Mouse (Mus musculus): Measurements from ENCODE around the gene Mcm5. TPM values are rescaled to one million over a fixed set of nuclear protein-coding genes. Genes with fewer than 3 reads are reported as not detected.

Gene Mcm5
- polyA plus RNA-seq, 1 experiment from 2014 or later: 41.2 TPM

DNA sequence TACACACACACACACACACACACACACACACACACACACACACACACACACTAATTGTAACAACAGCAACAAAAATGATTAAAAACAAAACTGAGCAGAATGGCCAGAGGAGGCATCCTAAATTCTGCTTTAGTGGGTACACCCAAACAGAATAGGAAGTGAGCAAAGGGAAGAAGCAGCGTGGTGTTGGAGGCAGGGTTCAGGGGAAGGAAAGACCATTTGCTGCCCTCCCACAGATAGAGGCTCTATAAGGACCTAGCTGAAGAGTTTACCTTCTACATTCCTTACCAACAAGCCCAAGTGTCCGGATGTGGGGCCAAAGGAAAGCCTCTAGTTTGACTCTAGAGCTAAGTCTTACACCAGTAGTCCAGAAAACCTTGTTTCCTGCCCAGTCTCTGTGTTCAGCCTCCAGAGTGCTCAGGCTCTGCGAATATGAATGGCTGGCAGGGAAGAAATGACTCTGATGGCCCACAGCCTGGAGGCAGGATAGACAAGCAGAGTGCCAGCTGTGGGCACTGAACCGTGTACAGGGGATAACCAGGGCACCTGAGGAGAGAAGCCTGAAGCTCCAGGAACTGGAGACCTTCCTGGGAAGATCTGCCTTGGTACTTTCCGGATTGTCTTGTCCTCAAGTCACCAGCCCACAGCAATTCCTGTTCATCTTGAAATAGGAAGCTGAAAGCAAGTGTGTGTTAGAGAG, 41.7 kb downstream of the Mcm5 start:
- no peak for ATAC-seq (ENCODE audit: low FRiP score)
- Histone ChIP-seq H3K27me3 (no peaks in the 10 kb centered on the region), H3K9me3 (no peaks in the 10 kb centered on the region), H3K36me3 (no peaks in the 10 kb centered on the region), H3K9ac (no peak overlapping the region), H3K4me2 (no peak overlapping the region), H3K4me3 (no peak overlapping the region), H3K27ac (no peak overlapping the region), H3K4me1 (replicated peaks) (no peaks in the 10 kb centered on the region)
- WGBS: 86% methylated on average over 5 of the region's 5 CpGs

DNA sequence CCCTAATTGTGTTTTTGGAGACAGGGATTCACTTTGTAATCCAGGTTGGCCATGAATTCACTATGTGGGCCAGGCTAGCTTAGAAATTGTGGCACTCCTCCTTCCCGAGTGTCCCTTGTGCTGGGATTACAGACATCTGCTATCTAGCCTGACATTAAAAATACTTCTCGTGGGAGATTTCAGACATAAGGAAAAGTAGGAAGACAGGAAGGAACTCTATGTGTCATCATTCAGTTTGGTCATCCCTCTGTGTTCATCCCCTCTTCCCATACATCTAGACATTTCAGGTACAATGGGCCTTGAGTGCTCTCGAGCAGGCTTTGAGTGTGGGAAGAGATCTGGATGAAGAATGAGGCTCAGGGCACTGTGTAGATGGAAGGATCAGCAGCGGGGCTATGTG, 42.4 kb downstream of the Mcm5 start:
- Histone ChIP-seq H3K4me1 (replicated peaks) (no peaks in the 10 kb centered on the region), H3K9me3 (no peaks in the 10 kb centered on the region), H3K27me3 (no peaks in the 10 kb centered on the region), H3K9ac (no peak overlapping the region), H3K4me3 (no peak overlapping the region), H3K36me3 (no peaks in the 10 kb centered on the region), H3K27ac (no peak overlapping the region), H3K4me2 (no peak overlapping the region)
- ATAC-seq (ENCODE audit: low FRiP score): no peak
- 79% methylated on average over 4 of the region's 4 CpGs for WGBS

- H3K4me3 ChIP-seq: no peak overlapping the region
- H3K27me3 ChIP-seq: no peaks in the 10 kb centered on the region
- no peak overlapping the region for H3K9ac ChIP-seq
- no peaks in the 10 kb centered on the region for H3K9me3 ChIP-seq
- WGBS: 79% methylated on average over 2 of the region's 2 CpGs
- H3K4me2 ChIP-seq: no peak overlapping the region
- no peaks in the 10 kb centered on the region for H3K36me3 ChIP-seq
- H3K4me1 ChIP-seq (replicated peaks): peaks cover 3% of the 10 kb centered on the region; the same call in 1 of the 2 replicates
- no peak for ATAC-seq (ENCODE audit: low FRiP score)
- H3K27ac ChIP-seq: no peak overlapping the region
These were observed 43.2 kb downstream of the Mcm5 start for GRCm38 (mm10) chr8:75152505-75153082.

DNA sequence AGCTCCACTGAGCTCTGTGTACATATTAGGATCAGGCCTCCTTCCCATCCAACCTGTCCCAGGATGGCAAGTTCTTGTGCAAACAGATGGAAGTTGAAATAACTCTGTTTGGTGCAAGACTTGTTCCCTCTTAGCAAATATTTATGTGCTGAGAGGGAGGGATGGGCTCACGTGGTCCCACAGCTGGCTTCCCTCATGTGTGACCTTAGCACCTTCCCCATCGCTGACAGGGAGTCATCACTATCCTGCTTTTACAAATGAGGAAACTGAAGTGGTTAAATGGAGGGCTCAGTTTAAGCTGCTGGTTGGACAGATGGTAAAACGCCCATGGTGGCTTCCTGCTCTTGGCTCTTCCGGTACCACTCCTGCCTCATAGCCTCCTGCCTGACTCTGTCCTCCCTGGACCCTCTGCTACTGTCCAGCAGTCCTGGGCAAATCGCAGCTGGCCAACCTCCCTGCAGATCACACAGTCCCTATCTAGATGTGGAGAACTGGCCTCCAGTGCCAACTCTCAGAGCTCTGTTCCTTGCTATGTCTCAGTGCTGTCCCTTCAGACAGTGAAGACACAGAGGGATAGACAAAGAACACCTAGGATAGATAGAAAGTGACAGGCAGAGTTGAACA, 45.6 kb downstream of the Mcm5 start:
- no peak overlapping the region for H3K4me2 ChIP-seq
- no peak overlapping the region for H3K27ac ChIP-seq
- no peak overlapping the region for H3K4me3 ChIP-seq
- ATAC-seq (ENCODE audit: low FRiP score): no peak
- H3K9me3 ChIP-seq: no peaks in the 10 kb centered on the region
- H3K27me3 ChIP-seq: no peaks in the 10 kb centered on the region
- WGBS: 83% methylated on average over 5 of the region's 5 CpGs
- H3K4me1 ChIP-seq (replicated peaks): peaks cover 6% of the 10 kb centered on the region; the same call in 1 of the 2 replicates
- H3K36me3 ChIP-seq: no peaks in the 10 kb centered on the region
- H3K9ac ChIP-seq: no peak overlapping the region

DNA sequence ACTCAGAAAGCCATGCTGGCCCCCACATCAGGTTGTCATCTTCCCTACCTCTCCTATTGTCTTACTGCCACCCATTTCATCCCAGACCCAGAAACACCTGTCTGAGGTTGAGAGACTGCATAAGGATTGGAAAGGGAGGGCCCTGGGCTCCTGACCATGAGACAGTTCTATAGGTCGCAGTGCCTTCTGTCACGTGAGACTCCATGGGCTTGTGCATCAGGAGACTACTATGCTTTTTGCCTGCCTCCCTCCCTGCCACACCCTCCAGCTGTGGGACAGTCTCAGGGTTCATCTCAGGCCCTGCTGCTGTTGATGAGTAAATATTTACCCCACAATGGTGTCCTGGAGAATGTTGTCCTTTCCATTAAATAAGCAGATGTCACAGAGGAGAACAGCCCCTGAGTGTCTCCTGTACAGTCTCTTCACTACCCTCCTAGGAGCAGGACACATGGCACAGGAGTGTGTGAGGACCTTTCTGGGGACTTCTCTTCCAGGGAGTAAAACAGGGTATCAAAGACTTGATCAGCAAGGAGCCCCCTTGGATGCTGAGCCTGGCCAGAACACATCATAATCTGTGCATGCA, 46.5 kb downstream of the Mcm5 start:
- no peaks in the 10 kb centered on the region for H3K36me3 ChIP-seq
- no peak overlapping the region for H3K4me2 ChIP-seq
- H3K27me3 ChIP-seq: no peaks in the 10 kb centered on the region
- WGBS: 85% methylated on average over 2 of the region's 2 CpGs
- 0 out of 2 replicates have a peak, but pooled peaks cover 3% of the 10 kb centered on the region for H3K9me3 ChIP-seq
- no peak overlapping the region for H3K4me3 ChIP-seq
- no peak overlapping the region for H3K9ac ChIP-seq
- no peak overlapping the region for H3K27ac ChIP-seq
- H3K4me1 ChIP-seq (replicated peaks): peaks cover 6% of the 10 kb centered on the region; the same call in 1 of the 2 replicates
- ATAC-seq (ENCODE audit: low FRiP score): no peak

DNA sequence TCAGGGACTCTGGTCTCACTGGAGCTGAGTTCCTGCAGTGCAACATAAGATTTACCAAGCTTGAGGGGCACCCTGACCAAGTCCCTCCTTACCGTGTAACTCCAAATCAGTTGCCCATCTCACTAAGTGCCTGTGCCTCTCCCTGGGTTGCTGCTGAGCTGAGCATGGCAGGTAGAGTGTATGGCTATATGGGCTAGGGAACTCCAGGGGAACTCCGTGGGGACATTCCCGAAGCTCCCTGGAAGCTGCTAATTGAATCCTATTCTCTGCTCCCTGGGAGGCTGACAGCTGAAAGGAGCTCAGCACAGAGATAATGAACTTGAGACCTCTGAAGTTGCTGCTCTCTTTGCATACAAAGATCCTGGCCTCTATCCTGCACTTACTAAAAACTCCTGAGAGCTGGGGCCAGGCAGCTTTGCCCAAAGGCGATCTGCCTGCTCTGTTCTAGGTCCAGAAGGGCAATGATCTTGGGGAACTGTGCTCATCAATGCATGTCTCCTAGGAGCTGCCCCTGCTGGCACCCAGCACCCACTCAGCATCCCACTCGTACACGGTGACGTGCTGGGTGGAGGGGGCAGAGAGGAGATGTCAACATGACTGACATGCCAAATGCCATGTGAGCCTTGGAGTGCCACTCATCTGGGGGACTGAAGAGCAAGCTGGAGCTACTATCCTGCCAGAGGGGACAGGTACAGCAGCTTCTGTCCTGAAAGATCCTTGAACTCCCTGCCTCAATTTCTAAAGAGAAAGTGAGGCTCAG, 48.3 kb downstream of the Mcm5 start:
- no peaks in the 10 kb centered on the region for H3K27me3 ChIP-seq
- ATAC-seq (ENCODE audit: low FRiP score): no peak
- H3K36me3 ChIP-seq: no peaks in the 10 kb centered on the region
- H3K9ac ChIP-seq: no peak overlapping the region
- H3K4me2 ChIP-seq: no peak overlapping the region
- 0 out of 2 replicates have a peak, but pooled peaks cover 3% of the 10 kb centered on the region for H3K9me3 ChIP-seq
- 41% methylated on average over 7 of the region's 7 CpGs for WGBS
- H3K4me1 ChIP-seq (replicated peaks): peaks cover 6% of the 10 kb centered on the region; the same call in 1 of the 2 replicates
- no peak overlapping the region for H3K27ac ChIP-seq
- H3K4me3 ChIP-seq: no peak overlapping the region

GRCm38 (mm10) chr8:75169363-75169762, 60.0 kb downstream of the Mcm5 start:
- Histone ChIP-seq H3K4me1 (replicated peaks) (no peaks in the 10 kb centered on the region), H3K36me3 (no peaks in the 10 kb centered on the region), H3K4me2 (no peak overlapping the region), H3K4me3 (no peak overlapping the region), H3K9ac (no peak overlapping the region), H3K27ac (no peak overlapping the region), H3K9me3 (no peaks in the 10 kb centered on the region), H3K27me3 (no peaks in the 10 kb centered on the region)
- ATAC-seq (ENCODE audit: low FRiP score): peak; percentile 63
- 75% methylated on average over 5 of the region's 5 CpGs for WGBS

DNA sequence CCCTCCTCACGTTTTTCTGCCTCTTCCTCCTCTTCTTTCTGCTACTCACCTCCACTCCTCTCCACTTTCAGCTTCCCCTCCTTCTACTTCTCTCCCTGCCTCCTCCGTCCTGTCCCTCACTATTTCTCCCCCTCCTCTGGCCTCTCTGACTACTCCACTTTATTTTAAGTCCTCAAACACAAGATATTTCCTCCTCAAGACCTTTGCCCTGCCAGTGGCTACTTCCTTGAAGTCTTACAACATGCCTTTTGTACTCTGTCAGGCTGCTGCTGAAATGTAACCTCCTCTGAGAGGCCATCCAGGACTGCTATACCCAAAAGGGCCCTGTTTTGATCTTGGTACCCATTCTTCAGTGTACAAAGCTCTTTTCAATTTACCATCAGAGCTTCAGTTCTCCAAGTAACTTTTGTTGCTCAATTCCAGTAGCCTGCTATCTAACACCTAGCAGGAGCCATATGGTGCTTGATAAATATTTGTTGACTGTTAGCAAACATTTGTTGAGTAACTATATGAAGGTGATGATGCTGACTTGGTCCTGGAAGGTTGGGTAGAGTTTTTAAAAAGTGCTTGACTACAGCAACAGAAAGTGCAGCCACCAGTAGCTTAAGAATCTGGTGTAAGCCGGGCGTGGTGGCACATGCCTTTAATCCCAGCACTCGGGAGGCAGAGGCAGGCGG, 62.8 kb downstream of the Mcm5 start:
- Histone ChIP-seq H3K36me3 (no peaks in the 10 kb centered on the region), H3K9me3 (no peaks in the 10 kb centered on the region), H3K27ac (no peak overlapping the region), H3K27me3 (no peaks in the 10 kb centered on the region), H3K9ac (no peak overlapping the region), H3K4me2 (no peak overlapping the region), H3K4me3 (no peak overlapping the region), H3K4me1 (replicated peaks) (no peaks in the 10 kb centered on the region)
- no peak for ATAC-seq (ENCODE audit: low FRiP score)
- WGBS: 80% methylated on average over 6 of the region's 6 CpGs

Other genes with a start within 250 kb of the Mcm5 start
- not detected in 2 replicates for gene Isx, start 236.4 kb upstream of the Mcm5 start, polyA plus RNA-seq (2015; fragmentation: Nextera tagmentation; extraction: Ambion mirVana)
- gene Hmgxb4, start 116.2 kb upstream of the Mcm5 start, polyA plus RNA-seq (2015; fragmentation: Nextera tagmentation; extraction: Ambion mirVana): 40.7 and 42.0 TPM in 2 replicates
- 27.3 and 30.1 TPM in 2 replicates for gene Tom1, start 75.9 kb upstream of the Mcm5 start, polyA plus RNA-seq (2015; fragmentation: Nextera tagmentation; extraction: Ambion mirVana)
- 13.7 and 16.6 TPM in 2 replicates for gene Hmox1, start 15.9 kb upstream of the Mcm5 start, polyA plus RNA-seq (2015; fragmentation: Nextera tagmentation; extraction: Ambion mirVana)
- gene Rasd2, start 104.4 kb downstream of the Mcm5 start, polyA plus RNA-seq (2015; fragmentation: Nextera tagmentation; extraction: Ambion mirVana): 1.0 and 2.1 TPM in 2 replicates